Mouse (Mus musculus) c-Kit-negative CD71-positive TER-119-positive erythroid progenitor cells, embryonic 14.5 days (primary cell): ENCODE measurements around the gene Tsc22d1.

Source experiments
- DNase-seq: peaks from one replicate; pipeline ENCODE4 v3.0.0-alpha.2; 2013; ENCODE audit warnings: low read depth, low spot score

Gene Tsc22d1

DNA sequence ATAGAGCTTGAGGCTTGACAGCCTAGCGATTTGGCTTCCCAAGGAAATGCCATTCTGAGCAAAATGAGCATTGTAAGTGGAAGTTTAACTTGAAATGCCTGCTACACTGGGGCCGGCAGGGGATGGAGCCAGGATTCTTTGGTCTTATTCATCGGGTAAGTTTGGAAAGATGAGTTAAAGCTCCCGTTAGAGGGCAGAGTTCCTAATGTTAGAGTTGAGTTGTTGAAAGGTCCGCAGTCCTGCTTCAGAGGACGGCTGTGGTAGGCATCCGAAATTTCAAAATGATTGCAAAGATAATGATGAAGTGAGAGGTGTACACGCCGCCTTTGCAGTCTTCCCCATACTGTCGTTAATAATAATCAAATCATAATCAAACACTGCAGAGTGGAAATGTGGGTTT is 27.4 kb downstream of the Tsc22d1 start:
- no peak for DNase-seq

DNA sequence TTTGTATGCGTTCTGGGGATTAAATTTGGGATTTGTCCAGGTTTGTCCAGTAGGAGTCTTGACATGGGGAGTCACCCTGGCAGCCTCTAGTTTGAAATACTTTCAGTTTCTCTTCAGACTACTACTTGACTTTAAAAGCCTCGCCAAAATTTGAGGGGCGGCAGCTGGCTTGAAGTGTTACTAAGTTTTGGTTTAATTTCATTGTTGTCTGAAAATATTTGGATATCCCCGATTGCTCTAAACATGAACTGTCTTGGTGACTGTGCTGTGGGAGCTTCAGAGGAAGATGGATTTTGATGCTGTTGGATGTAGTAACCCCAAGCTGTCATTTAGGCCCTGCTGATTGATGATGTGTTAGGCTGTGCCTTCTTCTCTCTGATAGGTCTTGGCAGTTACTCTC is 34.2 kb downstream of the Tsc22d1 start:
- DNase-seq = no peak

DNA sequence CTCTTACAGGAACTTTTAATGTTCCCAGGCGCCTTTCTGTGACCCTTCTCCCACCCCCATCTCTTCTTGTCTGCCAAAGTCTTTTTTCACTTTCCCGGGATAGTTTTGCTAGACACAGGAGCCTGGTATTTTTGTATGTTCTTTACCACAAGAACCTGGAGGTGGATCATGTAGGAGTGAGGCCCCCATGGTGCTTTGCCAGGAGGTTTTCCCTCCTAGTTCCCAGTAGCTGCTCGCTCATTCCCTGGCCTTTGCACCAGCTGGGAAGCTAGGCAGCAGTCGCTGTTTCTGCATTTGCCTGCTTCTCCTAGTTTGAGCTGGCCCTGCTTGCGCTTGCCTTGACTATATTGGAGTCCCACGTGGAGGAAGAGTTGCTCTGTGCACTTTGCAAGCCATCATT is 36.2 kb downstream of the Tsc22d1 start:
- DNase-seq = no peak

DNA sequence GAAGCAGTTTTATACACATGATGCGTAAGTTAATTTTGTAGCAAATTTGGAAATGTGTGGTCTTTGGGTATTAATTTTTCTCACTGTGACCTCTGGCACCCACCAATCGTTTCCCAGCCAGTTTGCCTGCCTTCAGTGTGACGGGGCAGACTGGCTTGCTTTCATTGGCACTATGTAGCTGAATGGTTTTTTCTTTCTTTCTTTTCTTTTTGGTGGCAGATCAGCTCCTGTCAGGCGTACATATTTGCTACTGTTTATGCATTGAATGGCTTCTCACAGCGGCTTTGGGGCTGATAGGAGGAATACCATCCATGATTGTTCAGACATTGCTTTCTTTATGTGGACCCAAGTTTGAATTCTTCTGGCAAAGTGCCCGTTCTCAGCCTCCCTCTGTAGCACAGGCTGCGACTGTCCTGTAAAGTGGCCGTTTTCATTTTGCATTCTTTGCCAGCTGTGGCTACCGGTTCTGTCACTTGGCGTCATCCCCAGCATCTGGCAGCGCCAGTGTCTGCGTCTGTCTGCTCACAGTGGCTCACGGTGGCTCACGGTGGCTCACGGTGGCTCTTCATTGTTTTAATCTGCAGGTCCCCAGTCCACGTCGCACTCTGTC is 38.1 kb downstream of the Tsc22d1 start:
- no peak for DNase-seq

DNA sequence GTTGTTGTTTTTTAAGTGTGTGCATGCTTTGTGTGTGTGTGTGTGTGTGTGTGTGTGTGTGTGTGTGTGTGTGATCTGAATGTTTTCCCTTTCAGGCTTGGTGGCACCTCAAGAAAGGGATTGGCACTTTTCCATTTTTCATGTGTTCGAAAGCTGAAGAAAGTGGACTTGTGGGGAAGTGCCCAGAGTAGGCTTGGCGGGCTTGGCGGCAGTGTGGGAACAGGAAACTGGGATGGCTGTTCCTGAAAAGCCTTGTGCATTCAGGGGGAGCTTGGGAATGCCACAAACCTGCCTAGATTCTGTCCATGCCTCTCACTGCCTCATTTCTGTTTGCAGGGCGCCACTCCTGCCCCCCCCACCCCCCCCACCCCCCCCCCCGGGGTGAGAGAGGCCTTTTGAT is 39.9 kb downstream of the Tsc22d1 start:
- DNase-seq = no peak

DNA sequence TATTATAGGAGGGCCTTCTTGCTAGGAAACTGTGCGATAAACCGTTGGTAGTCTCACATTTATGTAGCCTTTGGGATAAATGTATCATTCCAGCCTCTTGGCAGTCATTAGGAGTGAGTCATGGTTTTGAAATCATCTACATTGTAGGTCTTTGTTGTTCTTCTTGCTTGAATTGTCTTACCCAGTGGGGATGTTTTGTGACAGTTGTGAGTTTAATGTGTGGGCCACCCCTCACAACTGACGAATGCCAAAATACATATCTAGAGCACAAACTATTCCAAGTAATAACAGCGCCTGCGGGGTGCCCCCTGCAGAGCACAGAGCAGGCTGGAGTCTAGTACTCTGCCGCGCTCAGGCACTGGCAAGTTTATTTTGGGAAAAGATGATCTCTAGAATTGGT is 40.4 kb downstream of the Tsc22d1 start:
- no peak for DNase-seq

DNA sequence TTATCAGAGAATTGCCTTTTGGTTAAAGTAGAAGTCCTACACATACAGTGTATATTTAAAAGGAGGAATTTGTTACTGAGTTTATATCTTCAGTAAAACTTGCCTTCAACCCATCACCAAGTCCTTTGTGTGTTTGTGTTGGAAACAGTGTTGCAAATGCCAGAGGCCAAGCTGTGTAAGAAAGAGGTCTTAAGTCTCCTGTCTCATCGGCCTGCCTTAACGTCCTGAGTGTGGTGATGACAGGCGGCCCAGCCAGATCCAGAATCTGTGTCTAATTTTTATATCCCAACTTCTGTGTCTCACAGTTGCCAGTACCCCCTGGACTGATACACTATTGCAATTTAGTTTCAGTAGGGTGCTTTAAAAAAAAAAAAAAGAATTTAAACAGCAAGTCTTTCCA is 42.9 kb downstream of the Tsc22d1 start:
- DNase-seq = no peak

DNA sequence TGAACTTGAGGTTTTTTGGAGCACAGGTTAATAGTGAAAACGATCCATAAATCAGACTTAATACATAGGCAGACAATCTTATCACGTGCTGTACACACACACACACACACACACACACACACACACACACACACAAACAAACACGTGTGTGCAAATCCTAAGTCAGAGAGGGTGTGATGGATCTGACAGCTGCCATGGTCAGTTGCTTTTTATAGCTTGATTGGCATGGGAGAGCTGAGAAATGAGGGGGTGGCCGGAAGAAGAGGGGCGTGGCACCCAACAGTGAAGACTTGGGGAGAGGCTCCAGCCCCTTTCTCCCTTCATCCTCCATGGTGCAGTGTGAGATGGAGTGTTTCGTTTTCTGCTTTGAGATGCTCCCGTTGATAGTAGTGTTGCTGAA is 45.4 kb downstream of the Tsc22d1 start:
- no peak for DNase-seq

DNA sequence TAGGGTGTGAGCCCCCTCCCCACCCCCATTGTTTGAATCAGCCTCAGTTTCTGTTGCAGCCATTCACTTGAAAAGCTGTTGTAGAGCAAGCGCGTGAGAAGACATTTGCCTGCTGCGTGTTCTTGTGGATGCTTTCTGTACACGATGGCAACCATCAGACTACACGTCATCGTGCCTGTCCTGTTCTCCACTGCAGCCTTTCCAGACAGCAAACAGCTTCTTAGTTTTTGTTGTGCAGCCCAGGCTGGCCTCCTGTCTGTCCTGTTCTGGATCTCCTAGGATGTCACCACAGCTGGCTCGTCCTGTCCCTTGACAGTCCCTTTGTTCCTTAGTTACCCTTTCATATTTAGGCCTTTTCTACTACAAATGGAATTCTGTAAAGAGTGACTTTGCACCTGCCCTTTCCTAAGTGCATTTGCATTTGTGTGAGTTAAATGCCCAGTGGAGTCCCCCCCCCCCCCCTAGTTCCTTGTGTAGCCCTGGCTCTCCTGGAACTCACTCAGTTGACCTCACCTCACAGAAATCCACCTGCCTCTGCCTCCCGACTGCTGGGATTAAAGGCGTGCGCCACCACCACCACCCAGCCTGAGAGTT is 46.5 kb downstream of the Tsc22d1 start:
- DNase-seq = no peak

DNA sequence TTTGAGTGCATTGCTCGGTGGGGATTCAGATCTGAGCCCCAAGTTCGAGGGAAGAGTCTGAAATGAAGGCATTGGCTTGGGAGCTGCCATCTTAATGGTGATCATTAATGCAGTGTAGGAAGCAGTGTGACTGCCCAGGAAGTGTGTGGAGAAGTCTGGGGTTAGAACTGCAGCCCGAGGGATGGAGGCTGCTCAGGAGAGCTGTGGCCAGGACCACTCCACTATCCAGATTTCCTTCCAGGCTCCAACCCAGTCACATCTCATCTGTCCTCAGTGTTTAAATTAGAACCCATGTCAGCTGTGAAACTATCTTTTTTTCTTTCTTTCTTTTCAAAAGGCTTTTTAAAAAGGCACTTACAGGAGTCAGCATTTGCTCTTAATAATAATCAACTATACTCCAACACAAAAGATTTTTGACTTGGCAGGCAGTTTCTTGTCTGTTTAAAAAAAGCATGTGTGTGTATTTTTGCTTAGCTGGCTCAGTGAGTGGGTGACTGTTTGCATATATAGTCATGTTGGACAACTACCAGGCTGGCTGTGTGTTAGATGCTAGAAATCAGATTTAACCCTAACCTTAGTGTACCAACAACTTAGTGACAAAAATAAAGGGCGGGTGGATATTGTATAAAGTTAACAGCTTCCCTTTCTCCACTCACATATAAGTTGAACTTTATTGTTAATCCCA is 48.8 kb downstream of the Tsc22d1 start:
- no peak for DNase-seq

DNA sequence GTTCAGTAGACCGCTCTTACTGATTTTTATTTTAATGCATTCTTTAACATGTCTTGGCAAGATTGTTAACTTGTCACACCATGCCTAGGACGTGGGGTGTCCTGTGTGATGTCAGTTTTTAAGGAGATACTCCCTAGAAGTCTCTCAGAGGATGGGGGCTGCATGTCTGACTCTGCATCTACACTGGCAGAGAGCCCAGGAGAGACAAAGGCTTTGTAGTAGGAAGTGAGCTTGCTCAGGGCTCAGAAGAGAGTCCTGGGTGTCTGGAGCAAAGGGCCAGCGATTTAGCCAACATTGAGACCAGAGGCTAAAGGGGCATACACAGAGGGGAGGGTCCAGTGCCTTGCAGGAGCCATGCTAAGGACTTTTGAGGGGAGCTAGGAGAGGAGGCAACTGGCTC is 50.2 kb downstream of the Tsc22d1 start:
- no peak for DNase-seq

DNA sequence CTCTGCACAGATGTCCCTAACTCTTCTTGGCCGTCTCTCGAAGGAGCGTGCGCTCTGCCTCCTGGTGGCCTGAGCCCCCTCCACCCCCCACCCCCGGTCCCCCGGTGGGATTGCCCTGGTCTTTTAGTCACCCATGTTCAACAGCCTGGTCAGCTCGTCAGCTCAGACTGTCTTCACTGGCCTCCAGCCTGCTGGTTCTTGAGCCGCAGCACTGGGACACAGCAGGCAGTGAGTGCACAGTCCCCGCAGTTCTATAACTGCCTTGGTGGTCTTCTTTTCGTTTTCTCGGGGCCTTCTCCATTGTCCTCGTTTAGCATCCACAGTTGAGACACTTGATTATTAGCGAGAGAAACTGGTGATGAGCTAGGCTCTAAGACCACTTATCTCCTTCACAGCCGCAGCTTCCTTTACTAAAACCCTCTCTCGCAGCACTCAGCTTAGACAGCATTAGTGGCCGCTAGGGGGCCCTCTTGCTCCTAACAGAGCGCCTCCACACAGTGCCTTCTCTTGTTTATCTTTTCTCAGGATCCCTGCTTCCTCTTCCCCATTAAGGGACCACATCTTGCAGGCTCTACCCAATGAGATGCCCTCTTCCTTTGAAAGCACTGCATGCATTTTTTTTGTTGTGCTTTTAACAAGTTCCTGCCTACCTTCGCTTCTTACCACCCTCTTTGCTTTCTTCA is 52.0 kb downstream of the Tsc22d1 start:
- DNase-seq = peak; percentile 22

DNA sequence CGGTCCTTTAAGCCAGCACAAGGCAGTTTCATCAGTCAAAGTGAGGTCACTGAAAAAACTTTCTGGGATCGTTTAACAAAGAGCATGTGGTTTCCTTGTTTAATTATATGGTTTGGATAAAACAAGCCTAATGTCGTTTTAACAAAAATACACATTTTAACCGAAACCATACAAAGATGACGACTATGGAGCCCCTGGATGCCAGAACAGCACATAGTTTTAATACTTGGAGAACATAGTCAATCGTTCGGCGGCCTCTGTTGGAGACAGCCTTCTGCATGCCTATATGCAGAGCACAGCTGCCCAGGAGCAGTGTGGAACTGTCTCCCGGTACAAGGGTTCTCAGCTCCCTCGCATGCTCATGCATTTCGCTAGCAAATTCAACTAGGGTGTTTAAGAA is 53.2 kb downstream of the Tsc22d1 start:
- no peak for DNase-seq

DNA sequence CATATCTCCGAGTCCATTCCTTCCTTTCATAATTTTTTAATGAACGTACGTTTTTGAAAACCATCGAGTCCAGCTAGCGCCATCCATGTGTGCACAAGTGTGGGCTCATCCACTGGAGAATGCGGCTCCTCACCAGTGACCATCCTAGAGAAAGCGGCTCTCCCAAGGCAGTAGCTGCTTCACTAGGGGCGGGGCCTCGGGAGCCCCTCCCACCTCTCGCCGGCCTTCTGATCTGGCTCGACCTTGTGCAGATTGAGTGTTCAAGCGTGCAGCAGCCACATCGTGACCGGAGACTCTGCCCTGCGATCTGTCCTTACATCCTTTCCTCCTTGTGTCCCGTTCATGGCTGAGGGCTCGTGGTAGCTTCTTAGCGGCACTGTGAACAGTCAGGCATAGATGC is 56.5 kb downstream of the Tsc22d1 start:
- DNase-seq = no peak

DNA sequence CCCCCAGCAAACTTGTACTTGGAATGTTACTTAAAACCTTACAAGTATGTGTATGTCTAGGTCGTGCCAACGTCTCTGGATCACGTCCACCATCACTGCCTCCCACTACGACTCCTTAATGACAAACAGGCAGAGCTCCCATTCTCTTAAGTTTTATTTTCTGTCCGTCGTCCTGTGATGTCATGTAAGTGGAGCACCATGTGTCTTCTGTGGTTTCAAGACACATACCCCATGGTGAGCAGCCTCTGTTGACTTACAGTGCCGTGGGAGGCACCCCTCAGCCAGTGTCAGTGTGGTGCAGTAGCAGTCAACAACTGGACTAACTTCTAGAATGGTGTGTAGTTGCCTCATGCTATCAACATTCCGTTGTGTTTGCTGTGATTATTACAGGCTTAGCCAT is 57.7 kb downstream of the Tsc22d1 start:
- no peak for DNase-seq

DNA sequence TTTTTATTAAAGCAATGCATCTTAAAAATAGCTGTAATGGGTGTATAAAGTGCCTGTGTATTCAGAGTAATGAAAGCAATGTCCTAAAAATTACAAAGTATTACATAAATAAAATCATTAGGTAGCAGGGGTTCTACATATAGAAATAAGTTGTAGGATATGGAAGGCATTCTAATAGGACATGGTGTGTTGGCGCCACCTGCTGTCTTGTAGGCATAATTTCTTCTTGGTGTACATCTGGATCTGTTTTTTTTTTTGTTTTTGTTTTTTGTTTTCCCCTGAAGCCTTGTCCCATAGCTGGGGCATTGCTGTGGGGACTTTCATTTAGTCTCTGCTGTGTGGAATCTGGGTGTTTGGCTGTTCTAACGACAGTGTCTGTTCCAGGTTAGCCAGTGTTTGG is 58.6 kb downstream of the Tsc22d1 start:
- peak; percentile 32 for DNase-seq

DNA sequence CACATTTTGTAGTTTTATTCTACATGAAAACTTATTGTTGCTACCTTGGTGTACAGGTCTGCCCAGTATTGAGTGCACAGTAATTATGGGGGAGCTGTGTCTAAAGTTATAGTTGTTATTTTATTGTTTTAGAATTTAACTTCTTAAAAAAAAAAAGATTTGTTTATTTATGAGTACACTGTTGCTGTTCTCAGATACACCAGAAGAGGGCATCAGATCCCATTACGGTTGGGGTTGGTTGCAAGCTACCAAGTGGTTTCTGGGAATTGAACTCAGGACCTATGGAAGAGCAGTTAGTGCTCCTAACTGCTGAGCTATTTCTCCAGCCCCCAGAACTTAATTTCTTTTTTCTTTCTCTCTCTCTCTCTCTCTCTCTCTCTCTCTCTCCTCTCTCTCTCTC is 59.4 kb downstream of the Tsc22d1 start:
- no peak for DNase-seq

DNA sequence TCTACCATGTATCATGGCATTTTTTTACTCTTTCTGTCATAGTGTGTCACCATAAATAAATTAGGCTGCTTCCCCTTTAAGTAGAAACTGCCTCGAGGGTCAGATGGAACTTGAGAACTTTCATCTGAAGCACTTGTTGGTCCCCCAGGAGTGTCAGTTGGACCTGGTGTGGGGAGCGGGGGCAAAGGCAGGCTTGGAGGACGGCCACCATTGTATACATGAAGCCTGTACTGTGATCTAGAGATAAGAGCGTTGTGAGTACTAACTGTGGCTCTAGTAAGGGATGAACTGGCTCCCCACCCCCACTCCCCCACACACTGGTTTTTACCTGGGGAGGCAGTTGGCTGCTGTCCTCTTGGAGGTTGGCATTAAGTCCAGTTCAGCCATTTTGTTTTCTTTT is 62.0 kb downstream of the Tsc22d1 start:
- DNase-seq = no peak

DNA sequence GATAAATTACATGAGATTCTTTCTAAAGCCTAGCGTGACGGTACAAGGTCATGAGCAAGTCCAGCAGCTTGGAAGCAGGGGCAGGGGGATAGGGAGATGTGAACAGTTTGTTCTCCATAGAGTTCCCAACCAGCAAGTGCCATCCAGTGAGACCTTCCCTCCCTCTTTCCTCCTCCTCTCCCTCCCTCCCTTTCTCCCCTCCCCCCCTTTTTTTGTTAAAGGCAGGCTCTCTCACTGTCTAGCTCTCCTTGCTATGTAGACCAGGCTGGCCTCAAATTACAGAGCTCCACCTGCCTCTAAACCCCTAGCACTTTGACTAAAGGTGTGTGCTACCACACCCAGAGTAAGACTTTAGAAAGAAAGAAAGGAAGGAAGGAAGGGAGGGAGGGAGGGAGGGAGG is 63.3 kb downstream of the Tsc22d1 start:
- DNase-seq = no peak

DNA sequence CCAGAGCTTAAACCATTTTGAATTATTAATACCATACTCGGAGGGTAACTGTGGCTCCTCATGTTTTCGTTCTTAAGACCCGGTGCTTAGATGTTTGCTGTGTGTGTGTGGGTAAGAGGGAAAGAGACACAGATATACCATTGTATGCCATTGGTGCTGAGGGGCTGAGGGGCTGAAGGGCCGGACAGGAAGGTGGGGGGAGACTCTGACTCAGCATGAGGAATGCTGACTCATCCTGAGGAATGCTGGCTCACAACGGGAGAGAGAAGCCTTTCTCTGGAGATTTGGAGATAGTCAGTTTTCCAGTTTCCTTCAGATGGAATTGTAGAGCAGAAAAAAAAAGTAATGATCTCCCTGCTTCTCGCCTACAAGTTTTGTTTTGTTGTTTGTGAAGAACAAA is 63.9 kb downstream of the Tsc22d1 start:
- DNase-seq = no peak

DNA sequence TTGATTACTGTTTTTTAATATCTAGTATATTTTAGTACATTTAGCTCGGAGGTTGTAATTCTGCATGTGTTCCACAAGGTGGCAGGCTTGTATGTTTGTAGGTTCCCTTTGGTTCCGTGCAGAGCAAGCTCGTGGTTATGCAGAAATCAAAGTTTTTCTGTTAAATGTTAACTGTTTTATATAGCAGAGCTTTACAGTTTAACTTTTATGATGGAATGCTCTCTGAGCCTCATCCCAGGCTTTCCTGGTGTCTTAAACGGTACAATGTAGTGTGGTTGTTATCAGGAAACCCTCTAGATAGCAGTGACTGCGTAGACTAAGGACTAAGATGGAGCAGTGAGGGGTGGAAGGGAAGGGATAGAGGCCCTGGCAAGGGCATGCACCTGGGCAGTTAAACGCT is 65.1 kb downstream of the Tsc22d1 start:
- peak; percentile 35 for DNase-seq

DNA sequence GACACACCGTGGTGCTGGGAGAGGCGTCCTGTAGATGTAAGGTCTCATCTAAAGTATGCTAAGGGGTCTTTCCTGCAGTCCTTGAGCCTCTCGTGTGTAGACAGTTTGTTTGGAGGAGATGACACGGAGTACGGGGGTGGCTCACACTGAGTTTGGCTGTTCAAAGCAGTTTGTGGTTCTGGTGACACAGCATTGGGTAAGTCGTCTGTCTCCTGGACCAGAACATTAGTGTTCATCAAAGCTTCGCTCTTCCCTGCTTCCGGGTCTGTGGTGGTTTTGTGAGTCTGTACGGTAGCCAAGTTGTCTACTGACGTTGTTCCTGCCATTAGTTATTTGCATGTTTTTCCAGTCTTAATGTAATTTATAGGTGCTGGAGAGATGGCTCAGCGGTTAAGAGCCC is 65.7 kb downstream of the Tsc22d1 start:
- DNase-seq = no peak

DNA sequence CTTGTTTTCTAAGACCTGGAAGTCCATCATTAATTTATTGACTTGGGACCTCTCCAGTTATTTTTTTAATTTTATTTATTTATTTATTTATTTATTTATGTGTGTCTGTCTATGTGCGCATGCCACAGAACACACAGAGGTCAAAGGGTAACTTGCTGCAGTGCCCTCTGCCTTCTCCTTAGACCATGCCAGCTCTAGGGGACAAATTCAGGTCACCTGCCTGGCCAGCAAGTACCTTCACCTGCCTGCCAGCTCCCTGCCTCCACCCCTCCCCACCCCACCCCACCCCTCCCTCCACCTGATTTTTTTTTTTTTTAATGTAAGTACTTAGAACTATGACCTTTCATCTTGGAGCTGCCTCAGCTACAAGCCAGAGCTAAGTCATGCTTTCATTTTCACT is 68.9 kb downstream of the Tsc22d1 start:
- no peak for DNase-seq
